Mouse (Mus musculus): ENCODE results near the gene Fzd4.

Gene Fzd4

GRCm38 (mm10) chr7:89437589-89437988 is 33.4 kb downstream of the Fzd4 start:
- H3K36me3 ChIP-seq (ENCODE audit: insufficient read depth, low read length), result no peaks in the 10 kb centered on the region
- TF ChIP-seq NANOG (IDR thresholded peaks at IDR 0.05; ENCODE audit: borderline replicate concordance, low read length) (no peak), POU5F1 (IDR thresholded peaks at IDR 0.05; ENCODE audit: borderline replicate concordance, low read length) (no peak), CTCF (conservative IDR thresholded peaks at IDR 0.05; ENCODE audit: low read length) (peak; percentile 60)
- H3K27me3 ChIP-seq (ENCODE audit: insufficient read depth, low read length), result no peaks in the 10 kb centered on the region
- no peak overlapping the region for H3K4me3 ChIP-seq (replicated peaks; ENCODE audit: low read length)
- no peaks in the 10 kb centered on the region for H3K4me1 ChIP-seq (replicated peaks; ENCODE audit: low read depth, low read length)
- no peaks in the 10 kb centered on the region for H3K9me3 ChIP-seq (ENCODE audit: low read length)

- H3K4me1 ChIP-seq (replicated peaks; ENCODE audit: low read depth, low read length), result no peaks in the 10 kb centered on the region
- TF ChIP-seq CTCF (conservative IDR thresholded peaks at IDR 0.05; ENCODE audit: low read length) (no peak), POU5F1 (IDR thresholded peaks at IDR 0.05; ENCODE audit: borderline replicate concordance, low read length) (no peak), NANOG (IDR thresholded peaks at IDR 0.05; ENCODE audit: borderline replicate concordance, low read length) (no peak)
- no peaks in the 10 kb centered on the region for H3K36me3 ChIP-seq (ENCODE audit: insufficient read depth, low read length)
- H3K9me3 ChIP-seq (ENCODE audit: low read length), result no peaks in the 10 kb centered on the region
- H3K4me3 ChIP-seq (replicated peaks; ENCODE audit: low read length), result no peak overlapping the region
- H3K27me3 ChIP-seq (ENCODE audit: insufficient read depth, low read length), result no peaks in the 10 kb centered on the region
Observed at GRCm38 (mm10) chr7:89441291-89441690, 37.1 kb downstream of the Fzd4 start.

GRCm38 (mm10) chr7:89442242-89442641 is 38.1 kb downstream of the Fzd4 start:
- Histone ChIP-seq H3K9me3 (ENCODE audit: low read length) (no peaks in the 10 kb centered on the region), H3K4me3 (replicated peaks; ENCODE audit: low read length) (no peak overlapping the region), H3K36me3 (ENCODE audit: insufficient read depth, low read length) (no peaks in the 10 kb centered on the region), H3K27me3 (ENCODE audit: insufficient read depth, low read length) (no peaks in the 10 kb centered on the region), H3K4me1 (replicated peaks; ENCODE audit: low read depth, low read length) (no peaks in the 10 kb centered on the region)
- no peak for TF ChIP-seq CTCF (conservative IDR thresholded peaks at IDR 0.05; ENCODE audit: low read length)

GRCm38 (mm10) chr7:89445137-89445536 is 41.0 kb downstream of the Fzd4 start:
- Histone ChIP-seq H3K4me1 (replicated peaks; ENCODE audit: low read depth, low read length) (no peaks in the 10 kb centered on the region), H3K27me3 (ENCODE audit: insufficient read depth, low read length) (no peaks in the 10 kb centered on the region), H3K9me3 (ENCODE audit: low read length) (no peaks in the 10 kb centered on the region), H3K36me3 (ENCODE audit: insufficient read depth, low read length) (no peaks in the 10 kb centered on the region), H3K4me3 (replicated peaks; ENCODE audit: low read length) (no peak overlapping the region)
- TF ChIP-seq NANOG (IDR thresholded peaks at IDR 0.05; ENCODE audit: borderline replicate concordance, low read length) (no peak), CTCF (conservative IDR thresholded peaks at IDR 0.05; ENCODE audit: low read length) (no peak), POU5F1 (IDR thresholded peaks at IDR 0.05; ENCODE audit: borderline replicate concordance, low read length) (no peak)

GRCm38 (mm10) chr7:89450312-89450711 is 46.2 kb downstream of the Fzd4 start:
- no peak overlapping the region for H3K4me3 ChIP-seq (replicated peaks; ENCODE audit: low read length)
- H3K4me1 ChIP-seq (replicated peaks; ENCODE audit: low read depth, low read length), result no peaks in the 10 kb centered on the region
- TF ChIP-seq POU5F1 (IDR thresholded peaks at IDR 0.05; ENCODE audit: borderline replicate concordance, low read length), result no peak
- no peak for TF ChIP-seq CTCF (conservative IDR thresholded peaks at IDR 0.05; ENCODE audit: low read length)
- no peak for TF ChIP-seq NANOG (IDR thresholded peaks at IDR 0.05; ENCODE audit: borderline replicate concordance, low read length)
- H3K36me3 ChIP-seq (ENCODE audit: insufficient read depth, low read length), result no peaks in the 10 kb centered on the region
- H3K9me3 ChIP-seq (ENCODE audit: low read length), result no peaks in the 10 kb centered on the region
- H3K27me3 ChIP-seq (ENCODE audit: insufficient read depth, low read length), result no peaks in the 10 kb centered on the region

GRCm38 (mm10) chr7:89456380-89457076 is 52.4 kb downstream of the Fzd4 start:
- TF ChIP-seq CTCF (conservative IDR thresholded peaks at IDR 0.05; ENCODE audit: low read length) (no peak), NANOG (IDR thresholded peaks at IDR 0.05; ENCODE audit: borderline replicate concordance, low read length) (no peak)
- no peaks in the 10 kb centered on the region for H3K9me3 ChIP-seq (ENCODE audit: low read length)
- H3K4me3 ChIP-seq (replicated peaks; ENCODE audit: low read length), result no peak overlapping the region
- H3K4me1 ChIP-seq (replicated peaks; ENCODE audit: low read depth, low read length), result no peaks in the 10 kb centered on the region
- no peaks in the 10 kb centered on the region for H3K36me3 ChIP-seq (ENCODE audit: insufficient read depth, low read length)
- no peaks in the 10 kb centered on the region for H3K27me3 ChIP-seq (ENCODE audit: insufficient read depth, low read length)

GRCm38 (mm10) chr7:89459691-89460090 is 55.5 kb downstream of the Fzd4 start:
- Histone ChIP-seq H3K4me3 (replicated peaks; ENCODE audit: low read length) (no peak overlapping the region), H3K27me3 (ENCODE audit: insufficient read depth, low read length) (no peaks in the 10 kb centered on the region)
- TF ChIP-seq POU5F1 (IDR thresholded peaks at IDR 0.05; ENCODE audit: borderline replicate concordance, low read length) (no peak), NANOG (IDR thresholded peaks at IDR 0.05; ENCODE audit: borderline replicate concordance, low read length) (no peak), CTCF (conservative IDR thresholded peaks at IDR 0.05; ENCODE audit: low read length) (no peak)

GRCm38 (mm10) chr7:89460911-89461310 is 56.8 kb downstream of the Fzd4 start:
- Histone ChIP-seq H3K27me3 (ENCODE audit: insufficient read depth, low read length) (no peaks in the 10 kb centered on the region), H3K4me1 (replicated peaks; ENCODE audit: low read depth, low read length) (no peaks in the 10 kb centered on the region), H3K9me3 (ENCODE audit: low read length) (no peaks in the 10 kb centered on the region), H3K4me3 (replicated peaks; ENCODE audit: low read length) (no peak overlapping the region), H3K36me3 (ENCODE audit: insufficient read depth, low read length) (no peaks in the 10 kb centered on the region)
- no peak for TF ChIP-seq POU5F1 (IDR thresholded peaks at IDR 0.05; ENCODE audit: borderline replicate concordance, low read length)
- no peak for TF ChIP-seq NANOG (IDR thresholded peaks at IDR 0.05; ENCODE audit: borderline replicate concordance, low read length)
- TF ChIP-seq CTCF (conservative IDR thresholded peaks at IDR 0.05; ENCODE audit: low read length), result no peak

More at GRCm38 (mm10) chr7:89459691-89460090, 55.5 kb downstream of the Fzd4 start:
- H3K4me1 ChIP-seq (replicated peaks; ENCODE audit: low read depth, low read length), result no peaks in the 10 kb centered on the region
- no peaks in the 10 kb centered on the region for H3K9me3 ChIP-seq (ENCODE audit: low read length)
- no peaks in the 10 kb centered on the region for H3K36me3 ChIP-seq (ENCODE audit: insufficient read depth, low read length)

GRCm38 (mm10) chr7:89461351-89461750 is 57.2 kb downstream of the Fzd4 start:
- H3K27me3 ChIP-seq (ENCODE audit: insufficient read depth, low read length), result no peaks in the 10 kb centered on the region
- no peaks in the 10 kb centered on the region for H3K9me3 ChIP-seq (ENCODE audit: low read length)
- no peak overlapping the region for H3K4me3 ChIP-seq (replicated peaks; ENCODE audit: low read length)
- TF ChIP-seq NANOG (IDR thresholded peaks at IDR 0.05; ENCODE audit: borderline replicate concordance, low read length), result no peak
- no peaks in the 10 kb centered on the region for H3K4me1 ChIP-seq (replicated peaks; ENCODE audit: low read depth, low read length)
- H3K36me3 ChIP-seq (ENCODE audit: insufficient read depth, low read length), result no peaks in the 10 kb centered on the region

Data from E14TG2a.4 (cell line).